Mouse (Mus musculus) left cerebral cortex, adult 11 months (tissue): ENCODE results near the gene Npb.

ENCODE experiments used
- DNase-seq: peaks from one replicate; pipeline ENCODE4 v3.0.0; 2022; ENCODE audit warnings: low spot score

Gene Npb

GRCm38 (mm10) chr11:120631726-120632448 is 23.6 kb downstream of the Npb start:
- DNase-seq: no peak

GRCm38 (mm10) chr11:120632559-120633519 is 24.6 kb downstream of the Npb start:
- DNase-seq: no peak

DNA sequence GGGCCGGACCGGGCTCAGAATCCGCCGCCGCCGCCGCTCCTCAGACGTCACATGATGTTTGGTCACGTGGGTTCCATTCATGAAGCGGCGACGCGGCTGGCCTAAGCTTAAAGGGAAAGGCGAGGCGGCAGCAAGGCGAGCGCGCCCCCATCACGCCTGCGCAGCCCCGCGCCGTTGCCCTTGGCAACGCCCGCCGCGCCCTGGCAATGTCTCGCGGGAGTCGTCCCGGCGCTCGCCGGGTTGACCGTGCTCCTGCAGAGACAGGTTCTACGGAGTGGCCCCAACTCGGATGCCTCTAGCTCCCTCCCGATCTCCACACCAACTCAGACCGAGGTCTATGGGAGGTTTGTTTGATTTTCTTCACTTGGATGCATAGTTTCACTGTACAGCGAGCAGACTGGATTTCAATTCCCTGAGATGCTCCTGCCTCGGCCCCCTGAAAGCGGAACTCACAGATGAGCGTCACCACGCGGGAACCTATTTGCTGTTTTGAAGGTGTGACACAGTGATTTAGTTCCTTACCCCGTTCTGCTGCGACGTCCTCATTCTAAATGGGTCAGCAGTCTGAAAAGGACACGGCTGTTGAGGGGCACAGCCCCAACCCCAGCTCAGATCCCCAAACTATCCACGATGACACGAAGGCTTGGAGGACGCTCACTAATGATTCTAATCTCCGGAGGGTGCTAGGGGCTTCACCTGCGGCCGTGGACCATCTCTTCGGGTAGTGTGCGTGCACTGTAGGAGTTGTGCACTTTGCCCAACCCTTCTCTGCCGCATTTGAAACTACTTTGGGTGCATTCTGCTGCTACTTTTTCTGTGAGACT is 25.5 kb downstream of the Npb start, which contains the start of gene Mafg:
TSS of gene Mafg (minus strand) at position 81 of the 824 bp plus-strand sequence.
- DNase-seq: peak; percentile 89

DNA sequence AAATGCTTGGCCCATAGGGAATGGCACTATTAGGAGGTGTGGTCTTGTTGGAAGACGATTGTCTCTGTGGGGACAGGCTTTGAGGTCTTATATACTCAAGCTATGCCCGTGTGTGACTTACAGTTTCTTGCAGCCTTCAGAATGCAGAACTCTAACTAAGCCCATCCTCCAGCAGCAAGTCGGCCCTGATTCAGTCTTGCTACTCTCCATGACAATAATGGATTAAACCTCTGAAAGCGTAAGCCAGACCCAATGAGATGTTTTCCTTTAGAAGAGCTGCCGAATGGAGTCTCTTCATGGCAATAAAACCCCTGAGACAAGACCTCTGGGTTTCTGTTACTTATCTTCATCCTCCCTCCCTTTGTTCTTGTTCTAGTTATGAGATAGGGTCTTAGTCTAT is 26.5 kb downstream of the Npb start:
- DNase-seq: no peak

- no peak for DNase-seq
Observed at GRCm38 (mm10) chr11:120641255-120641654, 33.0 kb downstream of the Npb start.

DNA sequence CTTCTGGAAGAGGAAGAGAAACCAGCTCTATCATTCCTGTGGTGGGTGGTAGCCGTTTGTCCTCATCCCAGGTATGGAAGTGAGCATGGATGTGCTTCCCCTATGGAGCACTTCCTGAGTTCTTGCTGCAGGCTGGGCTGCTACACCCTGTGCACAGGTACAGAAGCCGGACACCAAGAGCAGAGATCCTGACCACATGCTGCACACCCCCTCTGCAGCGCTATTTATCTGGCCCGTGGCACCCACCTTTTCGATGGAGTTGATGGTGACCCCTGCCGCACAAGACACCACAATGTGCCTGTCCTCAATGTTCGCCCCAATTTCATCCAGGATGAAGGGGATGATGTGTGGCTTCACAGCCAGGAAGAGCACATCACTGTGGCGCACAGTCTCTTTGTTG is 33.6 kb downstream of the Npb start:
- DNase-seq: no peak

DNA sequence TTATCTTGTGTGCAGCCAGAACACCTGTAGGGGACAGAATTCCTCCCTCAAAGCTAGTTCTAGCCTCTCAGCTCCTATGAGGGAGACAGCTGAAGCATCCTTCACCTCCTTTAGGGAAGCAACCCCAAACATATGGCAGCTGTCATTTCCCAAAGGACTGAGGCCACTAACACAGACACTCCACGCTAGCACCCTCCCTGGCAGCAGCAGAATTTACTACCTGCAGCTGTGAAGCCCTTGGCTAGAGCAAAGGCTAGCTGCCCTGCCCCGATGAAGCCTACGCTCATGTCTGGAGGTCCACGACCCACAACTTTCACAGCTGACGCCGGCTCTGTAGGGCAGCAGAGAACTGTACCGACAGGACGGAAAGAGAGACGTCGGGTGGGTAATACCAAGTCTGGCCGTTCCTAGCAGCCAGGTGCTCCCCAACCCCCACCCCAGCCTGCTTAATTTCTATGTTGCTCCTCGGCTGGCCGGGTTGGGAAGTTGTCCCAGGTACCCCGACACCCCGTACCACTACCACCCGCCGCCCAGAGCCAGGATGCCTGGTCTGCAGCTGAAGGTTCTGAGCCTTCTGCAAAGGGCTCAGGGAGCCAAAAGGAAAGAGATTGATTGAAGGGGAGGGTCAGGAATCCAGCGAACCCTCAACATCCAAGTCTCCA is 34.8 kb downstream of the Npb start:
- DNase-seq: no peak

GRCm38 (mm10) chr11:120643601-120643987 is 35.3 kb downstream of the Npb start, which contains the start of gene Pycr1:
Gene Pycr1 (minus strand): TSS chr11:120643769.
- peak; percentile 87 for DNase-seq

DNA sequence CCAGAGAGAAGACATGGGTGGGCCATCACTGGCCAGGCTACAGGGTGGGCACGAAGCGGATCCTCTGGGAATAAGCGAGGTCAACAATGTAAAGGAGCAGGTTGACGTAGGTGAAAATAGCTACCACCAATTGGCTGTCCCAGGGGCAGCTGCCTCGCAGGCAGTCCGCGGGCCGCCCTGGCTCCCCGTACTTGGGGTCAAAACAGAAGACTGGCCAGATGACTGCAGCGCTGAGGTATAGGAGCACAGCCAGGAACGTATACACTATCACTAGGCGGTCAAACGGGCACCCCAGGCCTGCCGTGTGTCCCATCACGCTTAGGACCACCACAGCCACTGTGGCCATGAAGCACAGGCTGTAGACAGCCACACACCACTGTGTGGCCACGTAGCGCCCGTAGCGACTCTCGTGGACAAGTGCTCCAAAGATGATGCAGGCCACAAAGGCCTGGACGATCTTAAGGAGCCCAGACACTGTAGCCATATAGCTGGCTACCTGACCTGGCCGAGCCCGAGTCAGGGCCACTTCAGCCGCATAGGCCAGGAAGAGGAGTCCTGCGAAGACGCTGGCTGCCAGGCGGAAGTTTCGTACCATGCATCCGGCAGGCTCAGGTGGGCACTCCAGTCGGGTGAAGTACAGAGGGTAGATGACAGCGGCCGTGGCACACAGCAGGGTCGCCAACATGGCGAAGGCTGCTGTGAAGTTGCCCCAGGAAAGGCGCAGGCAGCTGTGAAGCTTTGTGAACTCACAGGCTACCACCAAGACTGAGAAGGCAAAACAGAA is 39.0 kb downstream of the Npb start:
- DNase-seq: no peak

DNA sequence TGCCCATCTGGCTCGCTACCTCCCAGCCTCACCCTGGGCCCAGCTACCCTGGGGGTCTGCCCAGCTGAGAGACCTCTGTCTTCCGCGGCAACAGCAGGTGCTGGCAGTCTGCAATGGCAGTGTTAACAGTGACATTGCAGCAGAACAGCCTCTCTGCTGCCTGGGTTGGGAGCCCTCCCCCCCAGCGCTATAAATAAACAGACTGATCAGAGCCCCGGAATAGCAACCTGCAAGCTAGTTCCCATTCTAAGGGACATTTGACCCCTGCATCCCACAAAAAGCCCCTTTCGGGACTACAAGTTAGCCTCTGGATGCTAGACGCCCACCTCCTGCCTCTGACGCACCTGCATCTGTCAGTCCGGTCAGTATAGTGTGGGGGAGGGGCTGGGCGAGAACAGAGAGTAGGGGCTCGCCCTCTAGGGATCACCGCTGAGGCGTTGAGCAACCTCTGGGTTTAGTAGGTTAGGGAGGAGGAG is 39.8 kb downstream of the Npb start, which contains the start of gene Myadml2:
TSS of gene Myadml2 (minus strand) at position 158 of the 476 bp plus-strand sequence.
- no peak for DNase-seq

- no peak for DNase-seq
Observed at GRCm38 (mm10) chr11:120651872-120652271, 43.6 kb downstream of the Npb start.

GRCm38 (mm10) chr11:120654741-120655140 is 46.5 kb downstream of the Npb start:
- no peak for DNase-seq

GRCm38 (mm10) chr11:120657301-120657700 is 49.0 kb downstream of the Npb start:
- DNase-seq: no peak
